Mouse (Mus musculus): ENCODE results near the gene Tcf20.

DNA sequence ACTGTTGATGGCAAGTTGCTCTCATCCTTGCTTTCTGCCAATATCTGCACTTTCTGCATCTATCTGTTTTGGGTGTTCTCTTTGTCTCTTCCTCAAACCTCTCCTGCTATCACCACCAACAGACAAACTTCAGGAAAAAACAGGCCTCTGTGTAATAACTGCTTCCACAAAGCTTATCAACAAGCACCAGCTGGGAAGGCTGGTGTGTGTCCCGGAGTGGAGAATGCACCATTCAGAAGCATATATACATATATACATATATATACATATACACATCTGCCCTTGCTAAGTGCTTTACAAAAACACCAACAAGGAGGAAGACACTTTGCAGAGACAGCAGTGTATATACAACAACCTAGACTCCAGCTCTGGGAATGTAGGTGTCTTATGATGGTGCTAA is 177.1 kb downstream of the Tcf20 start:
- no peak for TF ChIP-seq CHD2 (IDR thresholded peaks at IDR 0.05; ENCODE audit: low read depth, low read length)
- TF ChIP-seq ZC3H11A (IDR thresholded peaks at IDR 0.05; ENCODE audit: borderline replicate concordance, low read depth, low read length), result no peak
